Mouse (Mus musculus) lung, postnatal 36 days (tissue): ENCODE measurements at regions not wholly inside any gene's neighbourhood (a gene's known extent, or its start where the extent isn't known, plus 50 kb on each side); places are given as distances from the start of the nearest gene placed in this dataset.
A peak's percentile ranks its signal among the peaks of the same experiment; 100 is the strongest.

ENCODE experiments used
- DNase-seq: peaks from one replicate; pipeline ENCODE4 v3.0.0; 2022; ENCODE audit warnings: mixed read lengths

GRCm38 (mm10) chr2:12614345-12614744, 195.1 kb upstream of the Mindy3 start:
- DNase-seq = no peak

DNA sequence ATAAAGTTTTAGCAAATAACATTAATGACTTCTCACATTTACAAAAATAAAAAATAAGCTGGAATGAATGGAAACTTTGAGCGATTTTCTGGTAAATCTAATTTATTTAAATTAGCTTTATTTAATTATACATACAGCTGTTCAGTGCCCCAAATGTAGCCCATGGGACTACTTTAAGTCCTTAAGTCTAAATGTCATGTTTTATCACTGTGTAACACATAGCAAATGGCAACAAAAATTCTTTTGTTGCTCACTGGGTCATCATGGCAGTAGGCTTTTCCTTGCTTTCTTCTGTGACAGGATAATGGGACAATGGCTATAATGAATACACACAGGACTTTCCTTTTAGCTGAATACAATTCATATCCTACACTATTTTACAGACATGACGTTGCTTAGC, 194.6 kb upstream of the Mindy3 start:
- DNase-seq = no peak

DNA sequence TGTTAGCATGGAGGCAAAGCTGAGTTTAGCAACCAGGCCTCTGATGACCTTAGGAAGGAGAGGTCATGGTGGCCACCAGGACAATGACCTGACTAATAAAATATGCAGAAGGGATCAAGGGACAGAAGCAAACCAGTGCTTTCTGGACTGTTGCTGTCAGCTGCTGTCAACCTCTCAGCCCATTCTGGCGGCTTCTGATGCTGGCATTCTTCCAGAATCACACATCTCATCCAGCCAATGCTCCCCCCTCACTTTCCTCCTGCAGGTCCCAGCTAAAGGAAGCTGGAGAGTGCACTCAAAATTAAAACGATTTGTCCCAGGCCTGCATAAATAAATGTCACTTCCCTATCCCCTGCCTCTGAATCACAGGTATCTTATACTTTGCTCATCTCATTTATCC, 163.3 kb upstream of the Mindy3 start:
- peak; percentile 1 for DNase-seq

GRCm38 (mm10) chr2:12557736-12558135, 138.5 kb upstream of the Mindy3 start:
- DNase-seq = no peak

GRCm38 (mm10) chr2:12522411-12522810, 103.1 kb upstream of the Mindy3 start:
- no peak for DNase-seq

DNA sequence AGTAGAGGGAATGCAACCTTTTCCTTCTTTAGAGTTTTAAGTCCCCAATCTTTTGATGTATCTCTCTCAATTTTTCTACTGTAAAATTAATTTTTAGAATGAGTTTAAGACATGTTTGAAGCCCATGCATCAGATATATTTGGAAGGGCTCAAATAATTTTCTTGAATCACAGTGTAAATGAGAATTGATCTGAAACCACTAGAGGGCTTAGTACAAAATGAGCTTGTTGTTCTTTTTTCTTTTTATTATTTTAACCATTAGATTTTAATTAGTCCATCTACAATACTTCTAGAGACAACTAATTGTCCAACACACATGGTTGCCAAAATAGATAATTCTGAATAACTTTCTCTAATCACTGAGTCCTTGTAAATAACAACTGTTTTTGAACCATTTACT, 102.5 kb upstream of the Mindy3 start:
- DNase-seq = no peak

GRCm38 (mm10) chr2:12492369-12492768, 73.1 kb upstream of the Mindy3 start:
- DNase-seq = peak; percentile 3

DNA sequence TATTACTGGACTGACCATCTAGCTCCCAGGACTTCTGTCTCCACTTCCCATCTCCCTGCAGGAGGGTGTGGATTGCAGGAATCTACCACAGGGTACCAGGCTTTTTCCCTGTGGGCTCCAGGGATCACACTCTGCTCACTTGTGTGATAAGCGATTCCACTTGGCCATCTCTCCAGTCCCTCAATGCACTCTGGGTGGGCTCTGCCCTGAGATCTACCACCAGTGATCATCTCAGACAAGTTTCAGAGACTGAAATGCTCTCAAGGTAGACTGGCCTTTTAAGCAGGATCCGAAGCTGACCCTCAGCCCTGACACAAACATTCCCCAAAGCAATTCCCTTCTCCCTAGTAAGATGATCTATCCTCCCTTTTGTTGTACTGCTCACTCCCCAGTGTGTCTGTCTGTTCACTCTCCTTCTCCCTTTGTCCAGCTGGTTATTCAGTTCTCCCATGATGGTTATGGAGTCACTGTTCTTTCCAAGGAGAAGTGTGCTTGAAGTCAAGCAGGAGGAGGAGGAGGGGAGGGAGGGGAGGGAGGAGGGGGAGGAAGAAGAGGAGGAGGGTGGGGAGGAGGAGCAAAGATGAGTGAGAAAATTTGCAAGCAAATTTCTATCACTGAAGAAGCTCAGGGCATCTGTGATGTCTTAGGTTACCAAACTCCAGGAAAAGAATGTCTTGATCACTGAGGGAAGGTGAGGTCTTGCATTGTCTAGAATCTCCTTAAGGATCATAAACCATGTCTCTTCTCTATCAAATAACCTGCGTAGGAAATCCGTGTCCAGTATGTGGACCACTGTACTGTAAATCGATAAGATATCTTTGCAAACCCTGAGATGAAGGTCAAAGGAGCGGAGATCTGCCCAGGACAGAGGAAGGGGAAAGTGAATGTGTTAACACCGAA, 50.4 kb upstream of the Mindy3 start:
- DNase-seq = no peak
